Mouse (Mus musculus): ENCODE results near the gene Exoc6b.

The Exoc6b gene

DNA sequence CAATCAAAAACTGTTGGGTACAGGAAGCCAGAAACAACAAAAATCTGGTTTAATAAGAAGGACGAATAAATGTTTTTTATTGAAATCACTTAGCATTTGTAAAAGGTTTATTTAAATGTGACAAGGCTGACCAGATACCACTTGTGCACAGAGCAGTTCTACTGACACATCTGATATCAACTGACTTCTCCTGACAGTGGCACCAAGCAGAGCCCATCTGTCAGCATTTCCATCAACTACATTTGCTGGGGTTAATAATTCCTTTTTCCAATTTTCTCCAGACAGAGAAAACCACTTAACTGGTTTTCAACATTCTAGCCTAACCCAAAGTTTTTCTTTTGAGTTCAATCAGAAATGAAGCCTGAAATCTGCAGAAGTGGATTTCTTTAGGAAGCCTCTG, 100.8 kb downstream of the Exoc6b start:
- DNase-seq, result no peak

DNA sequence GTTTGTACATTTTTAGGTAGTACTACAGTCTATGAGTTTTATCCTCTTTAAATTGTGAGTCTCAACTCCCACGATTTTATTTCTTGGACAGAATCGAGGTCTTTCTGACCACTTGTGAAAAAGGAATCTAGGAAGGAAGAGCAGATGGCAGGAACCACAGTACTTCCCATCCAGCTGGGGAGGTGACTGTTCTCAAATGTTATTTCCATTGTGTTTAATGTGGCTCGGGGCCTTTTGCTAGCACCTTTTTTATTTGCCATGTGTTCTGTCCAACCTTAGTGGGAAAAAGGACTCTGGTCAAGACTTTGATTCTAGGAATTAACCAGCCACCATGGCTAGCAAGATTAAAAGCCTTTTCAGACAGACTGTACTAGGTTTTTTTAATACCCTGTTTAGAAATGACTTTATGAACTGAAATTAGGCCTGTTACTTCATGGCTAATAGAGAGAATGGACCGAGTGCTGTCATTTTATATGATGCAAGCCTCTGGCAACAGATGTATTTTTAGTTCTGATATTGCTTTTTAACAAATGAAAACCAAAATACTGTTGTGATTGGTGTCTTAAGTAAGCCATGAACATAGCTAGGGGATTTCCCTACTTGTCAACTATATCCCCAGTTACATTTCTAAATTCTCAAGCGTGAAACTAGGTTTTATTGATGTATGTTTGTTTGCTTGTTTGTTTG, 104.4 kb downstream of the Exoc6b start:
- DNase-seq, result peak; percentile 60

DNA sequence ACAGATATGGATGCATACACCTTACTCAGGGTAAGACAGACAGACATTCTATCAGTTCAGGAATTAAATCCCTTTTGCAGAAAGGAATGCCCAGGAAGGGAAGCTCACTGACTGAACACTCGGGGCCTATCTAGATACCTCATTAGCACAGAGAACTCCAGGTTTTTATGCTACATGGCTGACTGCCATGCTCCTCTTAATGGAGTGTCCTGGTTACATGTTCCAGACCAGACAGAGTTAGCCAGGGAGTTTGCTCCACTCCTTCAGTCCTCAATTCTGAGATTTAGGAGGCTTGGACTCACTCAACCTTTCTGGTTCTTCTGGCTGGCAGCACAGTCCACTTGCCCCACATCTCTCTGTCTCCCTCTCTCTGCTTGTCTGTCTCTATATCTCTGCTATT, 106.3 kb downstream of the Exoc6b start:
- DNase-seq, result peak; percentile 61

DNA sequence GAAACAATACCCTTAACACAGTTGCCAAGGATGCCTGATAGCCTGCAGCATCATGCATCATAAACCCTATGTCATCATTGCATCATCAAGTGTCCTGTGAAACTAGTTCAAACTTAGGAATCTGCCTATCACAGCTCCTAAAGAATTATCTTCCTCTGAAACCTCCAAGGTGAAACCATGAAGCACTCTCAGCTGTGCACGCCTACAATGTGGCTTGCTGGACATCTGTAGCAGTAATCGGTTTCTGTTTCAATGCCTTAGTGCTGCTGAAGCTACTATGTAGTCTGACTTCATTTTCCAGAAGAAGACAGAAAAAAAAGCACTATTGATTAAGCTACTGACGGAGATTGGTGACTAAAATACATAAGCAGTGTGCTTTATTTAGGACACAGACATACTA, 107.5 kb downstream of the Exoc6b start:
- DNase-seq, result peak; percentile 52

DNA sequence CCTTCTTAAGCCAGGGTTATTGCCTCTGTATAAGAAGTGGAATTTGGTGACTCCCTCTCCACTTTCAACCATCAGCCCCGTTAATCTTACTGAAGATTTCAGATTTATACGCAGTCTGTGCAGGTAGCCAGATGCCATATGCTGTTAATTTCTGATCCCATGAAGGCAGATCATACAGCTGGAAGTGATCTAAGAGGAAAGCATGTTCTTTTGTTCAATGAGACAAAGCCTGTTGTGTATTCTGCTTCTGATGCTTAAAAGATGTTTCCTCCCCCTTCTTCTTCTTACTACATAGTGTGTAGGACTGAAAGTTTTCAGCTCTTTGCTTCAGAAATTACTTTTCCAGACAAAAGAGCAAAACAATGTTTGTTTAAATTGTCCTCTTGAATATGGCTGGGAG, 109.8 kb downstream of the Exoc6b start:
- no peak for DNase-seq

DNA sequence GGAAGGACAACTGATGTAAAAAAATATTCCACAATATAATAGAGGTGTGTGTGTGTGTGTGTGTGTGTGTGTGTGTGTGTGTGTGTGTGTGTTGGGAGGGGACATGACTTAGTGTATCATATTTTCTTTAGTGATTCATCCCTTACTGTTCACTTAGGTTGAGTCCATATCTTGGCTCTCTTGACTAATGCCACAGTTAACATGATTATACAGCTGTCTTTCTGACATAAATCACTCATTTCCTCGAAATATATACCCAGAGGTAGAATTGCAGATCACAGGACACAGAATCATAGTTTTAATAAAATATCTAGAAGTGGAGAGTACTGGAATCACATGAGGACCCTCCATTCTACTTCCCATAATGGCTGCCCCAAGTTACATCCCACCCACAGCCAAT, 117.7 kb downstream of the Exoc6b start:
- DNase-seq, result no peak

DNA sequence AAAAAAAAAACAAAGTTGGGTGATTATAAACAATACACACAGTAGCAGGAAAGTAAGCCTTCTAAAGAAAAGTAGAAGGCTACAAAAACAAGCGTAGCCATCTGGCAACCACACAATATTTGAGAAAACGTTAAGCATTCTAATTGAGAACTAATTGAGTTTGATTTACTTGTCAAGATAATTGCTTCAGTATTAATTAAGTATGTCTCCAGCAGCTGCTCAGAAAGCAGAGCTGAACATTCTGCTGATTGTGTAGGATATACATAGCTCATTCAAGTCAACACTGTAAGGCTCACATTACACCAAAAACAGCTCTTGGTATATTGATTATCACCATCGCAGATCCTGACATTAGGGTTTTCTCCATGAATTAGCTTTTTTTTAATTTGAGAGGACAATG, 122.7 kb downstream of the Exoc6b start:
- DNase-seq, result no peak

DNA sequence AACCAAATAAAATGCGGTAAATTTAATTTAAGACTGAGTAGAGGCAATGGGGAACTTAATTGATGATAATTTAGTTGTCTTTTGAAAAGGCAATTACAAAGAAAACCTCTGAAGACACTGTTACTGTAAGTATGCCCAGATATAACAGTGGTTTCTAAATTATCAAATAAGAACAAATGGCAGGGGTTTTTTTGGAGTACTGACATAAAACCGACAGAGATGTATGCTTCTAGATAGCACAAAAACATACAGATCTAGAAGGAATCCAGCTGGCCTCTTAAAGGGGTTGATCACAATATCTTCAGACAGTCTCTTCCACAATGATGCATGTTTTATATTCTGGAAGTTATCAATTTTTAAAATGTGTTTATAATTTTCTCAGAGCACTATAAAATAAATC, 123.2 kb downstream of the Exoc6b start:
- DNase-seq, result no peak

DNA sequence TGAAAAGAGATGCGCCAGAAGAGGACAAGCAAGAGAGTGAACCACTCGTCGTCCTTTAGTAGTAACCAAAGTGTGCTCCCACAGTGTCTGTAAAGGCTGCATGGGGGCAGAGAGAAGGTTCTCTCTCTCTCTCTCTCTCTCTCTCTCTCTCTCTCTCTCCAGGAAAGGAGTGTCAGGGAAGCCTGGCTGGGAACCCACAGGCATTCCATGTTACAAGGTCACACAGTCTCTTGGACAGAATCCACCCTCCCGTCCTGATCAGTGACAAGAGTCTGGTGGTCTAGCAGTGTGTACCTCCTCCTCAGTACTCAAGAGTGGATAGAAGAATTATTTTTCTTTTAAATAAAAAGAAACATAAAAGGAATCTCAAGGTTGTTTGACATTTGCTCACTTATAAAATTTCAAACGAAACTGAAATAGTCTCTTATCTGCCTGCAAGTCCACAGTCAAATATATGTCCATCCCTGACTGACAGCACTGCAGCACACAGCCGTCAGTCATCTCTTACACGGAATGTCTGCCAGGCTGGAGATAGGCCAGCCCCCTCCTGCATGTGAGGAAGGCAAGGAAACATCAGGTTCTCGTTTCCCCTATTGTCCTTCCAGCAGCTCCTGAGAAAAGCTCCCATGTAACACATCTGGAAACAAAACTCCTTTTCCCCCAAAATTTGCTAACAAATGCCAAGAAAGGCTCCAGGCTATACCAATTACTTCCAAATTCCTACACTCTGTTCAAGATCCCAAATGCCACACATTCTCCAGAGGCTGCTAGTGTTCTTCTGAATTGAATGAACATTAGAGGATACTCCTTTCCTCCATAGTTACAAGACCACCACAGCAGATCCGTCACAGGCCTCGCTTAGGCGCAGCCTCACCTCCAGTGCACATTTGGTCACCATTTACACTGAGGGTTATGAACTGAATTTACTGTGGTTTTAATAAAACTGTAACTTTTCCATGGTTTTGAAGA, 136.1 kb downstream of the Exoc6b start:
- DNase-seq, result no peak

DNA sequence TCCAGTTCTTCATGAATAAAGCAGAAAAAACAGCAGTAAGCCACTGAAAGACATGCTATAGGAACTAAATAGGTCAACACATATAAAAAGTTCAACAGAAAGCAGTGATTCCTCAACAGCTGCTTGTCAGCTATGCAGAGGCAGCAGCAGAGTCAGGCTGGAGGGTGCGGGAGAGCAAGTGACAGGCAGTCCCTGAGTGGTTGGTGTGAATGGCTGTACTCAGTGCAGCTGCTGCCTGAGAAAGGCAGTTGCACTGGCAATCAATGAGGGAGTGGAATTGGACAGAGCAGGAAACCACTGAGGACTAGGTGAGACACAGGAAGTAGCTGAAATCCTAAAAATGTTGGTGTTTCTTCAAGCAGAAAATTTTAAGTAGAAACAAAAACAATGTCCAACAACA, 138.3 kb downstream of the Exoc6b start:
- DNase-seq, result no peak

DNA sequence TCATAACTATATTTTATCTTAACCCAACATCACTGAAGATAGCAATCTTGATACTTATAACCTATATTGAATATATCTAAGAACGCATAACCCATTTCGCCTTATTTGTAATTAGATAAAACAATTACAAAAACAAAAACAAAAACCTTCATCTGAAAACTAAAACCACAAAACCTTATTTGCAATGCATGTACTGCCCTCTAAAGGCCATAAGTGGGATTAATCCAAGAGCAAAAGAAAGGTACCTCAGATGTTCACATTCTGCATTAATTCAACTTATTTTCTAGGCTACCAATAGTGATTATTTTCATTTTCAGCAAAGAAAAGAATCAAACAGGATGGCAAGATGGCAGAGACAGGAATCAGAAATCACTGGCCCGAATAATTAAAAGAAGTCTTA, 143.2 kb downstream of the Exoc6b start:
- no peak for DNase-seq

DNA sequence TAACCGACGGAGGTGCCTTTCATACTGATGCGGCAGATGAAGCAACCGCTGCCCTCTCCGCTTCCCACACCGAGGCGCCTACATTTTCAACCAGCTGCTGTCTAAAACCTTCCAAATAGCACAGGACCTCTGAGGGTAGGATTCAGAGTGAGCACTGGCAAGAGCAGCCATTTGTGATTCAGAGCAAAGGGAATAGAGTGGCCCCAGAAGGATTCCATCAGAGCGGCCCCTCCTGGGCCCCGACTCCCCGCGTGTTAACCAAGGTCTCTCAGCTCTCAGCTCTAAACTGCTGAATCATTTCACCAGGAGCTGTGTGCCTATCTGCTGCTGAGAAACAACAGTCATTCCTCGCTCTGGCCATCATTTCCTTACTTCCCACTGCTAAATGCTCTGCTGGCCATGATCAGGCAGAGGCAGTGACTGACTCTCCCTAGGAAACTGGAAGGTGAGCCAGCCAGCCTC, 145.5 kb downstream of the Exoc6b start:
- peak; percentile 94 for DNase-seq

DNA sequence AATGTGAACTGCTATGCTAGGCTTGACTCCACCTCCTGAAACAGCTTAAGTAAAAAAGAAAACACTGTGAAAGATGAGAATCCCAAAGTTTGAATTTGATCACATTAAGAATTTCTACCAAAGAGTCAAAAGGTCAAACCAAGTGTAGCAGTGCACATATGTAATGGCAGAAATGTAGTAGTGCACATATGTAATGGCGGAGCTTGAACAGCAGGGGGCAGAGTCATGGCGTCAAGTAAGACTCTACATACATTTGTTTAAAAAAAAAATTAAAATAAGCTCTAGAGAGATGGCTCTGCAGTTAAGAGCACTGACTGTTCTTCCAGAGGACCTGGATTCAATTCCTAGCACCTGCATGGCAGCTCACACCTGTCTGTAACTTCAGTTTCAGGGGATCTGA, 153.0 kb downstream of the Exoc6b start:
- DNase-seq, result peak; percentile 80

DNA sequence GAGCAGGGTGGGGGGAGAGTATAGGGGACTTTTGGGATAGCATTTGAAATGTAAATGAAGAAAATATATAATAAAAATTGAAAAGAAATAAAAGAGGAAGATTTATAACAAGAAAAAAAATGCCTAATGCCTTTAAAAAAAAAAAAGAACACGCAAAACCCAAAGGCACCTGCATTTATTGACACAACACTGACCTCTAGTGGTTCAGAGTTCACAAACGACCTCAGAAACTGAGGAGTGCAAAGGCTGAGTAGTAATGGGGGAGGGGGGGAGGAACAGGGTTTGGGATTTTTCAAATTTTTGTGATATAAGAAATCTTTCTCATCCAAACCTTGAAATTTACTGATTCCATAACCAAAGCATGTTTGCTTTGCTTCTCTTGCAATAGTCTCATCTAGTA, 156.9 kb downstream of the Exoc6b start:
- DNase-seq, result no peak

DNA sequence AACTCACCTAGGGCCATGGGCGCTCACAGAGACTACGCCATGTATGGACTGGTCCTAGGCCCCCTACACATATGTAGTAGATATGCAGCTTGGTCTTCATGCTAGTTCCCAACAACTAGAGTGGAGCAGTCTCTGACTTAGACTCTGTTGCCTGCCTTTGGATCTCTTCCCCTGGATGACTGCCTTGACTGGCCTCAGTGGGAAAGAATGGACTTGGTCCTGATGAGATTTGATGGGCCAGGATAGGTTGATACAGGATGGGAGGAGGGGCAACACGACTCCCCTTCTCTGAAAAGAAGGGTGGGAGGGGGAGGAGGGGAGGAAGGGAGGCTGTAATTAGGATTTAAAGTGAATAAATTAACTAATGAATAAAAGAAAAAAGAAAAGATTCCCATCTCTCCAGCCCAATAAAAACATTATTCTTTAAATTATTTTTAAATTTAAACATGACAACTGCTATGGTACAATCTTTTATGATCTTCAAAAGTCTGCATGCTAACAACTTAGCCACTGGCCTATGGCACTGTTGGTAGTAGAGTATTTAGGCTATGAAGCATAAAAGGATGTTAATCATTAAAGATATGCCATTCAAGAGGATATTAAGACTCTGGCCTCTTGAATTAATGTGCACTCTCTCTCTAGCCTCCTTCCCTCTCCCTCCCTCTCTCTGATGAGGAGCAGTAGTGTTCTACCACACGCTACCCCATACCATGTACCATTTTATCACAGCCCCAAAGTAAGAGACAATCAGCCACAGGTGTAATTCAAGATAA, 170.1 kb downstream of the Exoc6b start:
- no peak for DNase-seq

DNA sequence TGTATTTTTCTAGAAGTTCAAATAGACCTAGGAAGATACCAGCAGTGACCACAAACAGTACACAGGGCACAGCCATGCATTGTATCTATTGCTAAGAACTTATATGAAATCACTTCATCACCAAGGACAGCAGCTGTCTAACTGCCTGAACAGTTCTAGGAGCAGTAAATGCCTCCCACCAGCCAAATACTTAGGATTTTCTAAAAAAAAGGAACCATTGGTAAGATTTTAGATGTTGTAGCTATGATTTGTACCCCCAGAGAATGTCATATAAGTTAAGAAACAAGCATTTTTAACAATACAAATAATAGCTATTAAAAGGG, 175.6 kb downstream of the Exoc6b start:
- no peak for DNase-seq

DNA sequence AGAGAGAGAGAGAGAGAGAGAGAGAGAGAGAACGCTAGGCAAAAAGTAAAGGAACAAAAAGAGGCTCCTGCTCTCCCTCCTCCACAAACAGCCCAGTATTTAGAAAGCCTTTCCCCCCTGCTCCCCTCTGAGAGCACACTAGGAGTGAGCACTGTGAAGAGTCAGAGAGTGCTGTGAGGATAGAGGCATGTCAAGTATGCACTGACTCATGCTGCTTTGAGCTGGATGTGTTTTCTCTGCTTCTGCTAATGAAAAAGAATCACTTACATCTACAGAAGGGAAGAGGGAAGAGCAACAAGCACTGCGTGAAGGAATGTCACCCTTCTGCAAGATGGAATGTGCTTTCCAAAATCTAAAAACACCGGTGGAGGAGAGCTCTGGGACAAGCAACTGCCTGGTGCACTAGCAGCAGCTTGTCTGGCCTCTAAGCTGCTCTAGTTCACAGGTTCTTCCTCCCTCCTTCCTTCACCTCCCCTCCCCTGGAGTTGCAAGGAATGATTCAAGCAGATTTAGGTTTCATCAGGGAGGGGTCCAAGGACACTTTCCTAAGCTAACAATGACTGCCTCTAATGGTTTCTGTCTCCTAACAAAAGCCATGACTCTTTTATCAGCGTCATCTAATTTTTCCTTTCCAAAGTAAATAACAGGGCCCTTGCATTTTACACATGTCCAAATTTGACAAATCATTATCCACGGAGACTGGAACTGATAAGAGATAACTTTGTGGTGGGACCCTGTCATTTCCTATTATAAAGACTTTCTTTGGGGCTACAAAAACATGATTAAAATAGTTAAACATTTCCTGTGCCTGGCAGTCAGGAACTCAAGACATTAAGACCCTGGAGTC, 176.2 kb downstream of the Exoc6b start:
- DNase-seq, result no peak

DNA sequence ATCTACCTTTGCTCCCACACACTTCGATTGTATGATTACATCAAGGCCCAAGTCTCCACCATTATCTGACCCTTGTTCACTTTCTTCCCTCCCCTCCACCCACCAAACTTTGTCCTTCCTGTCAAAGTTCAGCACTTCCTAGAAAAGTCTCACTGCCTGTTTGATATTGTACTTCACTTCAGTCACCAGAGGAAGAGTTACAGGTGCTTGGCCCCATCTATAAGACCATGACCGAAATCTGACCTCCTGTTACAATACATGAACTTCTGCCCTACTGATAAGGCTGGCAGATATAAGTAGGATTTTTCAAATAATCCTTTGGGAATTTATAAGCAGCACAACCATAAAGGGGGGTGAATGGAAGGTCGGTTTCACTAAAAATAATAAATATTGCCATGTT, 182.8 kb downstream of the Exoc6b start:
- DNase-seq, result no peak

DNA sequence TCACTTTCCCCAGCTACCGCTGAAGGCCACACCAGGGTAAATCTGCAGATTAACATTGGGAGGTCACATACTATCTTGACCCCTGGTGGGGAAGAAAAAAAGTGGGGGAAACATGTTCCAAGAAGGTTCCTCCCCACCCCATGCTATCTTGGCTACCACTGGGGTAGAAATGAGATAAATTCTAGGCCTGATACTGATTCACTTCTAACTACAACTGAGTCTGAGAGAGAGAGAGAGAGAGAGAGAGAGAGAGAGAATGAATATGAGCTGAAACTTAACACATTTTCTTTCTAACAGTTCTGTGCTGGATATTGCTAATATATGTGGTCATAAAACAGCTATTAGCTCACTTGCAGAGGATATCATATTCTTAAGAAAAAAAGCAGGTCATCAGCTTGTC, 184.2 kb downstream of the Exoc6b start:
- DNase-seq, result no peak

DNA sequence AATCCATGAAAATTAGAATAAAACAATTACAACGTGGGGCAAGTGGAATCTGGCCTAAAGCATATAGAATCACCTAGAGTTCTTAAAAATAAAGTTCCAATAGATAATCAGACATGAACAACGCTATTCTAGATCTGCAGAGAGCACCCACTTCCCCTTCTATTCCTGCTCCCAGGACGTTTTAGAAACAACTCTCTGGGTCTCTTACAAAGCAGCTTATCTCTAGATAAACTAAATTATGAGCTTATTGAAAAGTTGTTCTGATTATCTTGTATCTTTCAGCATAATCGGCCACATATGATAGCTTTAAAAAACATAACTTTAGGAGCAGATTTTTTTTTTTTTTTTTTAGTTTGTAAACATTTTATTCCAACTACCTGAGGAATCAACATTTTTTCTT, 185.6 kb downstream of the Exoc6b start:
- no peak for DNase-seq

DNA sequence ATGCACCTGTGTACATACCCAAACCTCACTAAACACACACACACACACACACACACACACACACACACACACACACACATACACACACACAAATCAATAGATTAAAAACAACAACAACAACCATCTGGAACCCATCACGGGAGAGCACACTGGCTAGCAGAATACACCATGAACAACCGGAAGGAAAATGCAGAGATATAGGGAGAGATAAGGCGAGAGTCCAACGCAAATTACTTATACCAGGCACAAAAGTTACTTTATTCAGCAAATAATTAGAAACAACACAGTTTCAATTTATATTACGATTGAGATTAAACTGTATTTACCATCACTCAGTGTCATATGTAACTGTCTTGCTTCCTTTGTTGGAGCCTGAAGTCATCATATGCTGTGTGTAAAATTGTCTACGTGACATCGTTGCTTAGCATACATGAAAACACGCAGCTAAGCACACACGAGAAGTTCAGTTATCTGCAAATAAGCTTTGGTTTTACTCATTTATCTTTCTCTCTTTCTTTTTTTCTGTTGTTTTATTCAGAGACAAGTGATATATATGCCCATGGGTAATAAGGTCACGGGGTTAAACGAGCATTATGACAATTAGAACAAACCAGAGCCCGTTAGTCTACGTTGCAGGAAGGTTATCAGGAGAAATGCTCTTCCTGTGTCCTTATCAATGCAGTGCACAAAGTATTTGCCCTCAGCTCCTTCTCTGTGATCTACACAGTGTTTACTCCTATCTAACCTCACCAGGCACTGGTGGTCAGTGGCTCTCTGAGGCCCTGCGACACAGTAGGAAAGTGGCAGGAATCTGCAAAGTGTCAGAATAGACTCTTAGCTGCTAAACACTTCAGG, 186.4 kb downstream of the Exoc6b start:
- no peak for DNase-seq

DNA sequence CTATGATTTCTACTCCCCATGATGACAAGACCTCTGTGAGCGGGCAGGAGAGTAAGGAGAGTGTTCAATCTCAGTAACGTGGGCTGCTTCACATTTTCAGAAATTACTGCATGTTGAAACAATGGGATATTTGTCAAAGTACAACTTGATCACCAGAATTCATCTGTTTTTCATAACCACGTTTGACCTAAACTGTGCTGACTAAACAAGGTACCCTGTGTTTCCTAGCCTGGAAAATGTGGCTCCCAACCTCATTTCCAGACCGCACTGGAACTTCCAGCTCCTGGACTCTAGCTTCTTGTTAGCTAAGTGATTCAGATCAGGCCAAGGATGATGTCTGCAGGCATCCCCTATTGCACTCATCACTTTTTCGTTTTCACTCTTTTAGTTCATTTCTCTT, 193.4 kb downstream of the Exoc6b start:
- DNase-seq, result no peak

All from heart, adult 11 months (tissue).